Mouse (Mus musculus) heart, postnatal 4 days (tissue): ENCODE measurements around the gene Atp1b1. TPM values are rescaled to one million over a fixed set of nuclear protein-coding genes. Genes with fewer than 3 reads are reported as not detected.
A peak's percentile ranks its signal among the peaks of the same experiment; 100 is the strongest.

Experiments
- DNase-seq: peaks from one replicate; pipeline ENCODE4 v3.0.0; 2021
- total RNA-seq, 2 experiments: library from RNA; stranded (reverse); gene quantifications; 2 replicates each; pipeline ENCODE4 v1.2.3; 2021

Gene Atp1b1
- 100 to 1,000 TPM; 423 to 424 TPM for total RNA-seq

DNA sequence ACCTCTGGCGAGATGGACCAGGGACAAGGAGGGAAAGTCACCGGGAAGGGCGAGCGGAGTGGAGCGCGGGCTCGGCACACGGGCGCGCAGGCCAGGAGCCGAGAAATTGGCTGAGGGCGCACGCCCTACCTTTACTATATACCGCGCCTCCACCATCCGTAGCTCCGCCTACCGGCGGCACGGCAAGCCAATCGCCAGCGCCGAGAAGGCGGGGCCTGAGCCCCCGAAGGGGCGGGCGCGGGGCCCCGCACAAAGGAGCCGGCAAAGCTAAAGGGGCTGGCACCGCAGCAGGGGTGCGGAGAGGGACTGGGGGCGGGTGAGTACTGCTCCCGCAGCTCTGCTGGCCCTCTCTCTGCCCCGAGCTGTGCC, at the start of gene Atp1b1:
Gene Atp1b1, minus strand, starts transcription at position 111 of the 369 bp plus-strand sequence.
- peak; percentile 90 for DNase-seq

DNA sequence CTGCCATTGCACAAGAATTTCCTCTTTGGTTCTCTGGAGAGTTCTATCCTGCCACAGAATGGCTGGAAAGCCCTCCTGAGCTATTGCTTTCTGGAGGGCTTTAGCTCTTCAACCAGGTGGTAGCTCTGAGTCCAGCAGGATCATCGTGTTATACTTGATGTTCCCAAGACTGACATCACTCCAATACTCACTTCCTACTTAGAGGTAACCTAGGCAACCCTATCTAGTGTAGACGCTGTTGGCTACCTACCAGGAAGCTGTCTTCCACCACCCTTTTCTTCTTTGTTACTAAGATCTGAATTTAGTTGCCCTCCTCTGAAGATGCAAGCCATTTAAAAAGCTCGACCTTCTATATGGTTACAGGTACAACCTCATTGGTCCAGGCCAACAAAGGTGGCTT, 46.9 kb upstream of the Atp1b1 start:
- DNase-seq, result no peak

DNA sequence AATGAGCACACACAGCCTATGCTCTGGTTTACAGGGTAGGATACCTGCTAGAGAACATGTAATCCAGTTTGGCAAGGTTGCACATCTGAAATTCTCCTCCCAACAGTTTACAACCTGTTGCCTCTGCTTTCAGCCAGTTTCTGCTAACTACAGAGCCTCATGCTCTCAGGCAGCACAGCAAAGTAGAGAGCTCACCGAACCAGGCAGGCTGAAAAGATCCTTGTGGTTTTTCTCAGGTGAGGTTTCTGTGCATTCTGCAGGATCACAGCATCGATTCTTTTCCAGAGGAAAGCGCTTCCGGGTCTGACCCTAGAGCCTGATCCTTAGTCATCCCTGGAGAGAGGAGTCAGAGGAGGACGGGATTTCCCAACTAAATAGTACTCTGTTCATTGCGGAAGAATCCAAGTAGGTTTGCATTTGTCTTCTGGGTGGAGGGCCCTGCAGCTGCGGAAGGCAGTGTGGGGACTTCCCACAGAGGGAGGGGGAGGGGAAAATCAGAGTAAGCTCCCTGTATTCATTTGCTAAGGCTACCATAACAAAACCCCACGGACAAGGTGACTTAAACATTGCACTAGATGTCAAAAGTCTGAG, 45.1 kb upstream of the Atp1b1 start:
- no peak for DNase-seq

- DNase-seq, result peak; percentile 28
Observed at GRCm38 (mm10) chr1:164502231-164502630, 44.1 kb upstream of the Atp1b1 start.

DNA sequence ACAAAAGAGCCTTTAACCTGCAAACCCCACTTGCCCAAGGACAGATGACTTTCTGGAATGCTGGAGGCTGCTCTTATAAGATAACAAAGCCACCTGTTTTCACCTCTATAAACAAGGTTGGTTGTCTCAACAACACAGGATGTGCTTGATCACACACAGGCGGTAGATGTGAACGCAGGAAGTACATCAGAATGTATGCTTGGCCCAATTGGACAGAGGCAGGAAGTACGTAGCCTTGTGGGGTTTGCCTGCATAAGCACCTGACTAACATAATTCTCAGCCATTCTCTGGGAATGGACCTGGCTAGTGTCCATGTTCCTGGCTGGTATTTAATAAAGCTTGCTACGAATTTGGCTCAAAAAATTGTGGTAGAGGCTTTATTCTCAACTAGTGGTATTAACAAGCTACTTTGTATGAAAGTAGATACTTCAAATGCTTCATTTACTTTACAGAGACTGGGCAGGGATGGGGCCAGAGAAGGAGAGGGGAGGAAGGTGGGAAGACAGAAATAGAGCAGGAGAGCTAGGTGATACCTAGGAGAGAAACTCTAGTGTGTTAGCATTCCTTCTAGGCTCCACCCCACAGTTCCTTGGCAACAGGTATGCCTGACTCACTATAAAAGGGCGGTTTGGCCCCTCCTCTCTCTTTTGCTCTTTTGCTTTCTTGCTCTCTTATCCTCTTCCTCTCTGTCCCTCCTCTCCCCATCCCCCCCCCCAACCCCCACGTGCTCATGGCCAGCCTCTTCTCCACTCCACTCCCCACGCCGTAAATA, 36.8 kb upstream of the Atp1b1 start:
- no peak for DNase-seq

GRCm38 (mm10) chr1:164494215-164494614, 36.1 kb upstream of the Atp1b1 start:
- DNase-seq, result no peak

GRCm38 (mm10) chr1:164493042-164493705, 35.0 kb upstream of the Atp1b1 start:
- peak; percentile 56 for DNase-seq

DNA sequence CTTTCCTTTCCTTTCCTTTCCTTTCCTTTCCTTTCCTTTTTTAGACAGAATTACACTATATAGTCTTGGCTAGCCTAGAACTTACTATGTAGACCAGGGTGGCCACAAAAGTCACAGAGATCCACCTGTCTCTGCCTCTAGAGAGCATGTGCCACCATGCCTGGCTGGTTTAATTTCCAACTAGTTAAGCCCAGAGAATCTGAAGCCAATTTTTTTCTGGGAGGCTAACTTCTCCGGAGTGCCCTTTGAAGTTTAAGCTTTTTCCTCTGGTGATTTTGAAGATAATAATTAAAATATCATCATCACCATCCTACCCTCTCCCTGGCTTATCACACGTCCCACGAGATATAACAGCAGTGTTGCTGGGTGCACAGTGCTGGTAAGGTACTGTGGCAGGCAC, 34.3 kb upstream of the Atp1b1 start:
- DNase-seq, result no peak

GRCm38 (mm10) chr1:164489961-164490594, 31.9 kb upstream of the Atp1b1 start:
- no peak for DNase-seq

DNA sequence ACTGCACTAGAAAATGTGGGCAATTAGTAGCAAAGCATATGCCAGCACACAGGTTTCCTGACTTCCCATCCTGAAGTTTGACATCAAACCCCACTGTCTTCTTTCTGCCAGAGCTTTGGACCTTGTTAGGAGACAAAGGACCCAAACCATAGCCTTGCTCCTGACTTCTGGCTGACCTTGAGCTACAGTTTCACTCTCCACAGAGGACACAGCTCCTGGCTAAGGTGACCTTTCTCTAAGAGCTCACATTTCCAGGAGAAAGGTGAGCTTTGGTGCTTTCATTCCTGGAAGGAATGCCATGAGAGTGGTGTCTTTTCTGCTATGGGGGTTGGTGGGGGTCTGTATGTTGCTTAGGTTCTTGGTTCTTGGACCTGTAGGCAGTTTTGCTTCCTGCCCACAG, 25.6 kb upstream of the Atp1b1 start:
- no peak for DNase-seq

GRCm38 (mm10) chr1:164482833-164483232, 24.7 kb upstream of the Atp1b1 start:
- no peak for DNase-seq

- DNase-seq, result no peak
Observed at GRCm38 (mm10) chr1:164481645-164482354, 23.6 kb upstream of the Atp1b1 start.

DNA sequence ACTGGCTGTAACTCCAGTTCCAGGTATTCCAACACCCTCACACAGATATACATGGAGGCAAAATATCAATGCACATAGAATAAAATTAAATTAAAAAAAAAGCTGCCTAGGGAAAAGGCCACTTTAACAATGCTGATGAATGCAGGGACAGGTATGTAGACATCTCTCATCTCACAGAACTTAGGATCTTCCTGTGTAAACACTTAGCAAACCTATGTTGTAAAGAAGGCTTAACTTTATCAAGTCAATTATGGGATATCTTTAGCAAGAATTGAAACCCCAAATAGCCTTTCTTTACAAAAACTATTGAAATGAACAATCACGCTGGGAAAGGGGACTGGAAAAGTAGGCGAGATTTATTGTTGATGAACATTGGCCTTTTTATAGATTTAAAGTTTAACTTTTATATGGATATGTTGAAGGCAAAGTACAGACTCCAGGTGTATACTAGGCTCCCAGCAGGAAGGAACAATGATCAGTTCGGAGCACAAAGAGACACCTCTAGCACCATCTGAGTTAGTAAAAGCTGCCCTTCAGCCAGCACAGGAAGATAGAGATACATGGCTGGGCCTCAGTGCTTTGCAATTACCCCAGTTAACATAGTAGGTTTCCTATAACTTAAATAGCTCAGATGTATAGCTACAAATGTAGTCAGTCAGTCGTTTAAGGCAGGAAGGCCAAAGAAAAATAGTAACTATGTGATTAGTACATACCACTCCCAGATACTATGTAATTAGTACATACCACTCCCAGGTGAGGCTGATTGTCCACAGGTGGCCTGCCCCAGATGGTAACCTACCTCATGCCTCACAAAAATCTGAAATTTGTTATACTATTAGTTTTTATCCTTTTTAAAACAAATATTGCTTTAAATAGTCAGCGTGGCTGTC, 22.8 kb upstream of the Atp1b1 start:
- no peak for DNase-seq

DNA sequence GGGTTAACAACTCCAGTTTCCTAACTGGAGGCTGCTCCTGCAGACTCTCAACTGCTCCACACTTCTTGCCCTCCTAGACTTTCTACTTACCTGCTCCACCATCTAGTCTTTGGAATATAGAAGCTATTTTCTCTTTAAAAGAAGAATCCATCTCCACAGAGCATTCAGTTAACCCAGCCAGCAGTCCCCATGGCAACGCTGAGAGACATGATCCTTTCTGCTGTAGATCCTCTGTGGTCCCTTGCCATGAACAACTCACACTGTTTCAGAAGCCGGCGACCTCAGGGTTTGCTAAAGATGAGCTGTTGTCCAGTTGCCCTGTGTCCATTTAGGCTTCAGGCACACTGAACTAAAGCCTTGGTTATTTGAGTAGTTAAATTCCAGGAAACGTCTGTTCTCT, 17.7 kb upstream of the Atp1b1 start:
- DNase-seq, result no peak

- no peak for DNase-seq
Observed at GRCm38 (mm10) chr1:164474778-164475511, 16.8 kb upstream of the Atp1b1 start.

DNA sequence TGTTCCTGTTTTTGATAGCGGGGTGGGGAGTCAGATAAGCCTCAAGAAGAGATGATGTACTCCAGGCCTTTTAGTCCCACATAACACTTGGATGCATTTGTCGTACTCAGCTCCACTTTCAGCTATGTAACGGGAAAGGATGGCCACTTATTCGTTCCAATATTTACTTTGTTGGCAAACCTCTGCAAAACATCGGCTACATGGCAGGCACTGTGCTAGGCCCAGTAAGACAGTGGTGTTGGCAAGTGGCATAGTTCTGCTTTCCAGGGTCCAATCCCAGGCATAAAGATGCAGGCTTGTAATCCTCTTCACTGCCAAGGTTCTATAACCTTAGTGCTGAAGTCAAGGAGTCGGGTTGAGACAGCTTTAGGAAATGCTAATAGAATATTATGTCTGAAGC, 16.2 kb upstream of the Atp1b1 start:
- DNase-seq, result no peak

DNA sequence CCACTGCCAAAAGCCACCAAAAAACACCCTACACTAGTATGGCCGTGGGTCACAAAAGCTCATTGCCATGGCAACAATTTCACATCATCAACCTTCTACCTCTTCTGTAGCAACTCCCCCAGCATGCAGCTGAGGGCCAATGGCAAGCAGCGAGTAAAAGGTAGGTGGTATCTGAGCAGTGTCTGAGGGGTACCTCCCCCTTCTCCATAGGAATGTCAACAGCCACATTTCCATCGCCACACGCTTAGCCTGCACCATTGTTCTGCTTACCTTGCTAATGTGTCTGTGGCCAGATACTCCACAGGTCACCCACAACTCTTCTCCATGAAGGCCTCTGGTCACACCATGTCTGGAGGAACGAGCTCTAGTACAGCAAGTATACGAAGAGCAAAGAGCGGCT, 15.2 kb upstream of the Atp1b1 start:
- DNase-seq, result no peak

DNA sequence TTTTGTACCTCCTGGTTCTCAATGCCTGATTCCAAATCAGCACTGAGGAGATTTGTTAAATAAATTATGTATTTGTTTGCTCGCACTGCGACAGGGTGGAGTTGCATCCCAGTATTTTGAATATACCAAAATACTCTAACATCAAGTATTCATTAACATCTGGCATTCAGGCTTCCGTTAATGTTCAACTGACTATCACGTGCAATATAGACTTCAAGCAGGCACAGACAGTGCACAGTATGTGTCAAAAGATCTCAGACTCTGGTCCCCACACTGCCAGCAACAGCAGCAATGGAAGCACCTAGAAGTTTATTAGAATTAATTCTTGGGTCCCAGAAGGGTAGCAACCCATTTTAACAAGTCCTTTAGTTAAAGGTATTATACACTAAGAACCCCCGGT, 13.5 kb upstream of the Atp1b1 start:
- no peak for DNase-seq

DNA sequence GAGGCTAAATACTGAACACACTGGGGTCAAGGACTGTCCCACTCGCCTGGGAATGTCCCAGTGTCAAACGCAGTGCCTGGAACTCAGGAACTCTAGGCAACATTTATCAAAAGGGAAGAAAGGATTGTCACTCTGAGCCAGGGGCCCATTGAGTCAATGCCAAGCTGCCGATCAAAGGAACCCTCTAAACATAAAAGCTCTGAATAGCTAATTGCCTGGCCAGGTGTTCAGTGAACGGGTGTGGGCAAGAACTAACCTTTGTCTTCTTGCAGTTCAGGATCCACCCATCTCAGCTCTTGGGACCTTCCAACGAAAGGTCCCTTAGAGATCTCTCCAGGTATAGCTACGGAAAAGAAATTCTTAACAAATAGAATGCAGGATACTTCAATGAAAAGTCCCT, 12.8 kb upstream of the Atp1b1 start:
- no peak for DNase-seq

GRCm38 (mm10) chr1:164468329-164468728, 10.2 kb upstream of the Atp1b1 start:
- DNase-seq, result no peak

GRCm38 (mm10) chr1:164467406-164467805, 9.3 kb upstream of the Atp1b1 start:
- DNase-seq, result no peak
